Mouse (Mus musculus) inflammation-experienced regulatory T-cells (primary cell): ENCODE measurements around the gene Olfr177. TPM values are rescaled to one million over a fixed set of nuclear protein-coding genes. Genes with fewer than 3 reads are reported as not detected.

ENCODE experiments used
- polyA plus RNA-seq, 2 experiments: library from polyadenylated mRNA; unstranded; fragments of 100-300 nt; shearing (Covaris generic); gene quantifications; one replicate each; pipeline ENCODE4 v1.2.1; 2017

Olfr177 gene
- under 1 TPM in 1 of 2 experiments, not detected in 1; 0.06 TPM for polyA plus RNA-seq

DNA sequence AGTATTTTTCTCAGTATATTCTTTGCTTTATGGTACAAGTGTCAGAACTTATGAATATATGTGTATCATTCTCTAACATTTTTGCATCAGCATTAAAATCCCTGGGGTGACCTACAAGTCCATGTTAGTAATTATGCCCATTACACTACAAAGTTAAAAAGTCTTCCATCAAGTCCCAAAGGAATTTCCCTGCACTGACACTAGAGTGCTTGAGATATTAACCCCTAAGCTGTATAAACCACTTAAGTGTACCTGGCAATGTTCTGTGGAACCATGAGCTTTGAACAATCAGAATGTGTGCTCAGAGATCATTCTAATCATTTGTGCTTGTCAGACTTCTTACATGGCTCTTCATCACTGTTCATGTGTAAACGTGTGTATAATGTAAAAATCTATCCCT is at the start of gene Olfr177:
Gene Olfr177 (minus strand): TSS at position 101 of the 400 bp plus-strand sequence.

DNA sequence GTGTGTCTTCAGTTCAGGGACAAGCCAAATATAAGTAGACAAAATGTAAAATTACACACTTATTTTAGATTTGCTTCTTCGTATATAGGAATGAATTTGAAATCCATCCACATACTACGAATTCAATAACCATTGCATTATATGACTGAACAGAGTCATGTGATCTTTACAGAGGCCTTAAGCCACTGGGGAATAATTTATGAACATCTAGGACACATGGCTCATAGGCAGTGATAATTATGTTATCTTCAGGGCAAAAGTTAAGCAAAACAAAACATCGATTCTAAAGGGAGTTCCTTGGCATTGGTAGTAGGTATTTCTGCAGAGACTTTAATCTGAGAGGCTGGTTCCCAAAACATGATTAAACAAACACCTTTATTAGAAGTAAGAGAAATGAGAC is 17.4 kb upstream of the Olfr177 start, which contains the start of gene Olfr178:
Gene Olfr178 (minus strand): TSS at position 101 of the 400 bp plus-strand sequence.

DNA sequence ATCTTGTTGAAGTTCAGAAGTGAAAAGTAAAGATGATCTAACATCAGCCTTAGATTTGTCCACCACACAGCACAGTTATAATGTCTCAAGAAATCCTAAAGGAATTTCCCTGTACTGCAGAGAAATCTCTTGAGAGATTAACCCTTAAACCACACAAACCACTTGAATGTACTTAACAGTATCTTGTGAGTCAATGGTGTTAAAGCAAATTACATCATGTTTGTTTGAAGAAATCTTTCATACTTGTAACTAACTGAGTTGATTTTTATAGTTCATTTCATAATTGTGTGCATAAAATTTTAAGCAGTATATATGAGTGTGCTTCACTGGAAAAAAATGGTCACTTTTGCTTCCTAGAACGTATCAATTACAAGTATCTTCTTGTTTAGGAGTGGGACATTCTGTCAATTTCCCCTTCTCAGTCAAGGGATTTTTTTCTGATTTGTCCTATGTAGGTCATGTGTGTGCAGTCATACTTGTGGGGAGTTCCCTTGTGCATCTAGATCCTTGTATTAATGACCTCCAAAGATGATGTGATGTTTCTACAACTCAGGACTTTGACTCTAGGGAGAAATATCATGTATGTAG is 47.7 kb downstream of the Olfr177 start, which contains the start of gene Olfr175-ps1:
Gene Olfr175-ps1 (minus strand): TSS at position 51 of the 588 bp plus-strand sequence.

Other genes with a start within 250 kb of the Olfr177 start
- 1 to 10 TPM in 1 of 2 experiments, under 1 TPM in 1; 0.19 to 1.1 TPM for gene E330017A01Rik, start 236.0 kb downstream of the Olfr177 start, polyA plus RNA-seq
- gene Cpox, start 204.5 kb downstream of the Olfr177 start, polyA plus RNA-seq = 100 to 1,000 TPM in 1 of 2 experiments, 10 to 100 TPM in 1; 48.6 to 129 TPM
- gene Gpr15, start 155.7 kb downstream of the Olfr177 start, polyA plus RNA-seq = 10 to 100 TPM in 1 of 2 experiments, 1 to 10 TPM in 1; 9.4 to 77.5 TPM
- gene Cldnd1, start 146.9 kb downstream of the Olfr177 start, polyA plus RNA-seq = 100 to 1,000 TPM; 111 to 199 TPM
- not detected for gene Olfr172, start 111.6 kb downstream of the Olfr177 start, polyA plus RNA-seq
- gene Olfr173, start 74.5 kb downstream of the Olfr177 start, polyA plus RNA-seq = 1 to 10 TPM in 1 of 2 experiments, under 1 TPM in 1; 0.94 to 3.2 TPM
- gene Olfr175-ps1, start 48.0 kb downstream of the Olfr177 start, polyA plus RNA-seq = not detected
- gene Olfr178, start 17.3 kb upstream of the Olfr177 start, polyA plus RNA-seq = 1 to 10 TPM in 1 of 2 experiments, not detected in 1; 1.7 TPM
- not detected for gene Olfr181, start 54.0 kb upstream of the Olfr177 start, polyA plus RNA-seq
- not detected for gene Olfr180, start 54.6 kb upstream of the Olfr177 start, polyA plus RNA-seq
- under 1 TPM in 1 of 2 experiments, not detected in 1; 0.24 TPM for gene Olfr183, start 120.6 kb upstream of the Olfr177 start, polyA plus RNA-seq
- gene Olfr186, start 155.5 kb upstream of the Olfr177 start, polyA plus RNA-seq = under 1 TPM in 1 of 2 experiments, not detected in 1; 0.18 TPM
- gene Olfr187, start 165.0 kb upstream of the Olfr177 start, polyA plus RNA-seq = under 1 TPM in 1 of 2 experiments, not detected in 1; 0.92 TPM
- gene Olfr190, start 203.2 kb upstream of the Olfr177 start, polyA plus RNA-seq = under 1 TPM; 0.05 to 0.07 TPM
- gene Olfr191, start 215.1 kb upstream of the Olfr177 start, polyA plus RNA-seq = under 1 TPM in 1 of 2 experiments, not detected in 1; 0.20 TPM
- not detected for gene Olfr193, start 237.1 kb upstream of the Olfr177 start, polyA plus RNA-seq
- under 1 TPM in 1 of 2 experiments, not detected in 1; 0.18 TPM for gene Olfr194, start 246.3 kb upstream of the Olfr177 start, polyA plus RNA-seq